Mouse (Mus musculus) small intestine, adult 2 months (tissue): ENCODE data around the gene Plppr1. TPM values are rescaled to one million over a fixed set of nuclear protein-coding genes. Genes with fewer than 3 reads are reported as not detected.

Experiments used
- H3K27ac ChIP-seq: fragments of 200-500 bp; 2 replicates; pipeline ENCODE4 v1.5.1; 2012; ENCODE audit warnings: low read depth, low read length, control low read depth, inconsistent platforms; ENCODE audit not compliant: insufficient read depth
- H3K27me3 ChIP-seq: fragments of 200-500 bp; 2 replicates; pipeline ENCODE4 v1.6.1; 2012; ENCODE audit warnings: mild to moderate bottlenecking, moderate library complexity, low read length, inconsistent platforms; ENCODE audit not compliant: control insufficient read depth, insufficient read depth
- H3K36me3 ChIP-seq: fragments of 200-500 bp; 2 replicates; pipeline ENCODE4 v1.6.1; 2012; ENCODE audit warnings: mild to moderate bottlenecking, low read length, control low read depth, inconsistent platforms; ENCODE audit not compliant: control insufficient read depth, insufficient read depth
- H3K4me1 ChIP-seq: fragments of 200-500 bp; 2 replicates; pipeline ENCODE4 v1.6.1; 2012; ENCODE audit warnings: low read length, inconsistent platforms, mixed read lengths; ENCODE audit not compliant: control insufficient read depth, insufficient read depth, insufficient read length
- H3K4me3 ChIP-seq: fragments of 200-500 bp; 2 replicates; pipeline ENCODE4 v1.5.1; 2012; ENCODE audit warnings: low read depth, mild to moderate bottlenecking, control low read depth, inconsistent platforms, low read length, moderate library complexity
- CTCF ChIP-seq: fragments of 200-500 bp; IDR thresholded peaks from 2 replicates; pipeline ENCODE4 v1.5.1; 2012; ENCODE audit warnings: low read depth, mild to moderate bottlenecking, control low read depth, inconsistent platforms, low read length, moderate library complexity, mixed read lengths; ENCODE audit not compliant: insufficient replicate concordance, insufficient read length; ENCODE audit errors: extremely low read depth
- POLR2A ChIP-seq: fragments of 200-500 bp; IDR thresholded peaks from 2 replicates; pipeline ENCODE4 v1.6.1; 2012; ENCODE audit warnings: low read depth, mild to moderate bottlenecking, control low read depth, inconsistent platforms, low read length, moderate library complexity
- WGBS: fragments of 180-500 bp; shearing (Covaris S2); methylation state at CpG from one replicate; pipeline ENCODE4 v1.1.7; 2018; 5-methylcytosine and 5-hydroxymethylcytosine counted together
- polyA plus RNA-seq: library from polyadenylated mRNA; depleted of rRNA; stranded (reverse); fragments of >200 nt; gene quantifications from 2 replicates; pipeline ENCODE4 v1.2.3, GENCODE M21; 2012

Gene Plppr1
- polyA plus RNA-seq, 1 experiment = 0.06 TPM

DNA sequence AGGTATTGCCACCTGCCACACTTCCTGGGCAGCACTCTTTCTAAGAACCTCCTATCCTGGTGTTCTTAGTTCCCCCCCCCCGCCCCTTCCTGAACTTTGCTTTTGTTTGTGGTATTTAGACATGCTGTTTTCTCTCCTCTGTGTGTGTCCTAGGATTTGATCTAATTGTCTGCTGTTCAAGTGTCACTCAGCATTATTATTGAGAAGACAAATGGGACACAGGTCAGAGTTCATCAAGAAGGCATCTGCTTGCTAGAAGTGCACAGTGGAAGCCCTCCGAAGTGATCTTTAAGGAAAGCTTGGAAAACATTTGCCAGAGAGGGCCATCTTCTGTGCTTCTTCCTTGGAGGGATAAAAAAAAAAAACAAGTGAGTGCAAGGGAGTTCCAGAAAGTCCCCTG is 1.2 kb upstream of the Plppr1 start:
- 57% methylated on average over 2 of the region's 2 CpGs for WGBS
- H3K27ac ChIP-seq = no peak overlapping the region
- TF ChIP-seq POLR2A (no peak), CTCF (no peak)

DNA sequence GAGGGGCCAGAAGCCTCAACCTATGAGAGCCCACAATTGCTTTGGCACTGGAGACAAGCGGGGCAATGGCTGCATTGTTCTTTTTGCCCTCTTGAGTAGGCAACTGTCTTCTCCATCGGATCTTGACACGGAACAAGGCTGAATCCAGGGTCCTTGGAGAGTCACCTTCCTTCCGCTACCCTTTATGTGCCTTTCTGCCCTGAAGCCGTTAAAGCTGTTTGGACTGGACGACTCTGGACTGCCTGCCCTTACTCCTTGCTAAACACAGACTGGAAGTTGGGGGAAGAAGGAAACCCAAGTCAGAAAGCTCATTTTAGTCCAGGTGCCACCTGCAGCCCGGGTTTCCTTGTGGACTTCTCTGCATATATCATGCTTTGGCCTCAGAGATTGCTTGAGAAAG is 516 bp upstream of the Plppr1 start:
- Histone ChIP-seq H3K27ac (no peak overlapping the region), H3K4me3 (peak overlapping the region; percentile 51; the same call in 1 of the 2 replicates), H3K36me3 (no peaks in the 10 kb centered on the region), H3K4me1 (peaks cover 3% of the 10 kb centered on the region; the same call in 1 of the 2 replicates), H3K27me3 (peaks cover 13% of the 10 kb centered on the region)
- no peak for TF ChIP-seq CTCF
- no peak for TF ChIP-seq POLR2A
- 17% methylated on average over 7 of the region's 7 CpGs for WGBS

More for the DNA sequence above, 1.2 kb upstream of the Plppr1 start:
- Histone ChIP-seq H3K36me3 (no peaks in the 10 kb centered on the region), H3K27me3 (peaks cover 13% of the 10 kb centered on the region), H3K4me3 (no peak overlapping the region), H3K4me1 (peaks cover 3% of the 10 kb centered on the region; the same call in 1 of the 2 replicates)

GRCm38 (mm10) chr4:49059402-49060381 is 619 bp downstream of the Plppr1 start:
- TF ChIP-seq CTCF = no peak
- no peak for TF ChIP-seq POLR2A
- Histone ChIP-seq H3K36me3 (no peaks in the 10 kb centered on the region), H3K27me3 (peaks cover 13% of the 10 kb centered on the region), H3K27ac (no peak overlapping the region), H3K4me3 (peak overlapping the region; percentile 51), H3K4me1 (peaks cover 3% of the 10 kb centered on the region; the same call in 1 of the 2 replicates)
- 2% methylated on average over 62 of the region's 62 CpGs for WGBS

DNA sequence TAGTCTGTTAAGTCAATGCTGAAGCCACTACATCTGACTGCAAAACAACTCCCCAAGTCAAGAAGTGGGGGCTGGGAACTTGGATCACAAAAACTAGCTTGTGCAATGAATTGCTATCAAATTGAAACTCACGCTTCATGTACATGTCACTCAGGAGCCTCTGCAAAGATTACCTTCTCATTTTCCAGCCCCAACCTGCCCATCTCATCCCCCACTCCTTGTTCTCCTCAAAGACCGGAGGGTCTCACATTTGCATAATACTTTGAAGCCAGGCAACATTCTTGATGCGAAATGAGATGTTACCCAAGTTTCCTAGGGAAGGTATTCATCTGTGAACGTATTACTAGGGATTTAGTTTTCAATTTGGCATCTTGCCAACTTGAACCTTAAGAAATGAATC is 10.4 kb downstream of the Plppr1 start:
- H3K27ac ChIP-seq = no peak overlapping the region
- no peaks in the 10 kb centered on the region for H3K36me3 ChIP-seq
- no peaks in the 10 kb centered on the region for H3K27me3 ChIP-seq
- H3K4me3 ChIP-seq = no peak overlapping the region
- TF ChIP-seq POLR2A = no peak
- no peak for TF ChIP-seq CTCF
- no peaks in the 10 kb centered on the region for H3K4me1 ChIP-seq
- WGBS = 82% methylated on average over 4 of the region's 4 CpGs

GRCm38 (mm10) chr4:49072886-49073285 is 13.8 kb downstream of the Plppr1 start:
- H3K4me3 ChIP-seq = no peak overlapping the region
- 52% methylated on average over 4 of the region's 4 CpGs for WGBS
- no peaks in the 10 kb centered on the region for H3K36me3 ChIP-seq
- no peak for TF ChIP-seq CTCF
- H3K27ac ChIP-seq = no peak overlapping the region
- H3K4me1 ChIP-seq = no peaks in the 10 kb centered on the region
- no peaks in the 10 kb centered on the region for H3K27me3 ChIP-seq

DNA sequence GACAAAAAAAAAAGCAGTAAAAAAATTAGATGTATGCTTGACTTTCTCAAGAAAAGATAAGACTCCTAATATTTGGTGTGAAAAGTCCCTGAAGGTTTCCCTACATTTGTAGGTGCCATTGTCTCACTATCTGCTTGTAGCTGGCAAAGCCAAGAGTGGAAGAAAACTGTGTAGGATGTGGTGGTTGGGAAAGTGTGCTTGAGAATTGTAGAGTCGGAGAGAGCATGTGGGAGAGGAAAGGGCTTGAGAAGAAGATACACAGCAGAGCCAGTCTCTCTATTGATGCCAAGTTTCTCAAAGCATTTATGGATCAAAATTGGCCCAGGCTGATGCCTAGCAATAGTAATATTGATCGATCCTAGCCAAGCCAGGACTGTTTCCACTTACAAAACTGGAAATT is 16.8 kb downstream of the Plppr1 start:
- no peak for TF ChIP-seq CTCF
- TF ChIP-seq POLR2A = no peak
- H3K27ac ChIP-seq = no peak overlapping the region
- no peaks in the 10 kb centered on the region; the same call in 1 of the 2 replicates for H3K27me3 ChIP-seq
- no peaks in the 10 kb centered on the region for H3K4me1 ChIP-seq
- no peak overlapping the region for H3K4me3 ChIP-seq
- WGBS = 89% methylated on average over 2 of the region's 2 CpGs
- no peaks in the 10 kb centered on the region for H3K36me3 ChIP-seq

GRCm38 (mm10) chr4:49079399-49079798 is 20.3 kb downstream of the Plppr1 start:
- Histone ChIP-seq H3K27me3 (no peaks in the 10 kb centered on the region; the same call in 1 of the 2 replicates), H3K4me3 (no peak overlapping the region), H3K4me1 (no peaks in the 10 kb centered on the region), H3K36me3 (no peaks in the 10 kb centered on the region), H3K27ac (no peak overlapping the region)
- 70% methylated on average over 1 of the region's 1 CpGs for WGBS
- TF ChIP-seq POLR2A (no peak), CTCF (no peak)
